Mouse (Mus musculus): ENCODE results near the gene Slc6a6. TPM values are rescaled to one million over a fixed set of nuclear protein-coding genes. Genes with fewer than 3 reads are reported as not detected.

The Slc6a6 gene
- polyA plus RNA-seq, 2 experiments: 41.2 to 43.3 TPM

GRCm38 (mm10) chr6:91679716-91680115 lies 4.1 kb upstream of the Slc6a6 start:
- no peak overlapping the region for H3K27ac ChIP-seq (replicated peaks; ENCODE audit: low read depth, low read length)
- 77% methylated on average over 6 of the region's 6 CpGs for WGBS
- no peak for ATAC-seq (ENCODE audit: low FRiP score, low read depth)
- no peak overlapping the region for H3K9ac ChIP-seq (ENCODE audit: low read depth, low read length, severe bottlenecking)
- no peak for TF ChIP-seq POLR2A (IDR thresholded peaks at IDR 0.05; ENCODE audit: borderline replicate concordance, extremely low read depth, insufficient read depth, insufficient read length)
- no peak for DNase-seq (ENCODE audit: low spot score)
- H3K9me3 ChIP-seq (ENCODE audit: control insufficient read depth, low read length): no peaks in the 10 kb centered on the region
- H3K4me3 ChIP-seq (replicated peaks; ENCODE audit: low read length): no peak overlapping the region
- H3K4me2 ChIP-seq (replicated peaks; ENCODE audit: low read depth, low read length, severe bottlenecking): no peak overlapping the region
- no peaks in the 10 kb centered on the region for H3K36me3 ChIP-seq (ENCODE audit: control insufficient read depth, insufficient read depth, low read length)
- H3K27me3 ChIP-seq (ENCODE audit: control insufficient read depth, insufficient read depth, low read length): no peaks in the 10 kb centered on the region
- H3K4me1 ChIP-seq (ENCODE audit: control insufficient read depth, insufficient read depth, low read length): peaks cover 7% of the 10 kb centered on the region; the same call in 1 of the 2 replicates

- no peak for ATAC-seq (ENCODE audit: low FRiP score, low read depth)
- Histone ChIP-seq H3K36me3 (ENCODE audit: control insufficient read depth, insufficient read depth, low read length) (no peaks in the 10 kb centered on the region), H3K4me2 (replicated peaks; ENCODE audit: low read depth, low read length, severe bottlenecking) (no peak overlapping the region), H3K4me1 (ENCODE audit: control insufficient read depth, insufficient read depth, low read length) (peaks cover 21% of the 10 kb centered on the region), H3K4me3 (replicated peaks; ENCODE audit: low read length) (no peak overlapping the region), H3K27ac (replicated peaks; ENCODE audit: low read depth, low read length) (no peak overlapping the region), H3K9ac (ENCODE audit: low read depth, low read length, severe bottlenecking) (no peak overlapping the region), H3K9me3 (ENCODE audit: control insufficient read depth, low read length) (no peaks in the 10 kb centered on the region), H3K27me3 (ENCODE audit: control insufficient read depth, insufficient read depth, low read length) (no peaks in the 10 kb centered on the region)
- no peak for DNase-seq (ENCODE audit: low spot score)
- no peak for TF ChIP-seq POLR2A (IDR thresholded peaks at IDR 0.05; ENCODE audit: borderline replicate concordance, extremely low read depth, insufficient read depth, insufficient read length)
- WGBS: 81% methylated on average over 4 of the region's 4 CpGs
Measured at GRCm38 (mm10) chr6:91681841-91682240, 2.0 kb upstream of the Slc6a6 start.

- Histone ChIP-seq H3K27ac (replicated peaks; ENCODE audit: low read depth, low read length) (peak overlapping the region; percentile 86), H3K4me1 (ENCODE audit: control insufficient read depth, insufficient read depth, low read length) (peaks cover 28% of the 10 kb centered on the region), H3K27me3 (ENCODE audit: control insufficient read depth, insufficient read depth, low read length) (no peaks in the 10 kb centered on the region), H3K36me3 (ENCODE audit: control insufficient read depth, insufficient read depth, low read length) (no peaks in the 10 kb centered on the region), H3K4me3 (replicated peaks; ENCODE audit: low read length) (peak overlapping the region; percentile 90), H3K9me3 (ENCODE audit: control insufficient read depth, low read length) (no peaks in the 10 kb centered on the region), H3K4me2 (replicated peaks; ENCODE audit: low read depth, low read length, severe bottlenecking) (peak overlapping the region; percentile 75), H3K9ac (ENCODE audit: low read depth, low read length, severe bottlenecking) (peak overlapping the region; percentile 89)
- TF ChIP-seq POLR2A (IDR thresholded peaks at IDR 0.05; ENCODE audit: borderline replicate concordance, extremely low read depth, insufficient read depth, insufficient read length): no peak
- 49% methylated on average over 3 of the region's 3 CpGs for WGBS
- no peak for DNase-seq (ENCODE audit: low spot score)
- no peak for ATAC-seq (ENCODE audit: low FRiP score, low read depth)
Measured at GRCm38 (mm10) chr6:91683121-91683520, 732 bp upstream of the Slc6a6 start.

GRCm38 (mm10) chr6:91684474-91684829 lies 599 bp downstream of the Slc6a6 start:
- Histone ChIP-seq H3K27ac (replicated peaks; ENCODE audit: low read depth, low read length) (peak overlapping the region; percentile 86), H3K9ac (ENCODE audit: low read depth, low read length, severe bottlenecking) (peak overlapping the region; percentile 89), H3K36me3 (ENCODE audit: control insufficient read depth, insufficient read depth, low read length) (no peaks in the 10 kb centered on the region), H3K4me3 (replicated peaks; ENCODE audit: low read length) (peak overlapping the region; percentile 90), H3K4me2 (replicated peaks; ENCODE audit: low read depth, low read length, severe bottlenecking) (peak overlapping the region; percentile 75), H3K4me1 (ENCODE audit: control insufficient read depth, insufficient read depth, low read length) (peaks cover 31% of the 10 kb centered on the region), H3K9me3 (ENCODE audit: control insufficient read depth, low read length) (no peaks in the 10 kb centered on the region), H3K27me3 (ENCODE audit: control insufficient read depth, insufficient read depth, low read length) (no peaks in the 10 kb centered on the region)
- no peak for ATAC-seq (ENCODE audit: low FRiP score, low read depth)
- DNase-seq (ENCODE audit: low spot score): peak; percentile 6
- 2% methylated on average over 9 of the region's 13 CpGs for WGBS
- no peak for TF ChIP-seq POLR2A (IDR thresholded peaks at IDR 0.05; ENCODE audit: borderline replicate concordance, extremely low read depth, insufficient read depth, insufficient read length)

- H3K4me2 ChIP-seq (replicated peaks; ENCODE audit: low read depth, low read length, severe bottlenecking): peak overlapping the region; percentile 75
- peaks cover 31% of the 10 kb centered on the region for H3K4me1 ChIP-seq (ENCODE audit: control insufficient read depth, insufficient read depth, low read length)
- 0 out of 2 replicates have a peak overlapping the region, but pooled peaks have one; percentile 86 for H3K27ac ChIP-seq (replicated peaks; ENCODE audit: low read depth, low read length)
Measured at GRCm38 (mm10) chr6:91684831-91685532, 1.1 kb downstream of the Slc6a6 start.

More at GRCm38 (mm10) chr6:91684831-91685532, 1.1 kb downstream of the Slc6a6 start:
- H3K9me3 ChIP-seq (ENCODE audit: control insufficient read depth, low read length): no peaks in the 10 kb centered on the region
- WGBS: 7% methylated on average over 16 of the region's 17 CpGs
- ATAC-seq (ENCODE audit: low FRiP score, low read depth) (no peak), DNase-seq (ENCODE audit: low spot score) (peak; percentile 23)
- peak overlapping the region; percentile 89 for H3K9ac ChIP-seq (ENCODE audit: low read depth, low read length, severe bottlenecking)
- H3K4me3 ChIP-seq (replicated peaks; ENCODE audit: low read length): peak overlapping the region; percentile 90
- no peaks in the 10 kb centered on the region for H3K27me3 ChIP-seq (ENCODE audit: control insufficient read depth, insufficient read depth, low read length)
- no peaks in the 10 kb centered on the region for H3K36me3 ChIP-seq (ENCODE audit: control insufficient read depth, insufficient read depth, low read length)
- TF ChIP-seq POLR2A (IDR thresholded peaks at IDR 0.05; ENCODE audit: borderline replicate concordance, extremely low read depth, insufficient read depth, insufficient read length): no peak

Data from limb, embryonic 14.5 days (tissue).